Mouse (Mus musculus): ENCODE data around the gene Coro1c.
A peak's percentile ranks its signal among the peaks of the same experiment; 100 is the strongest.

Coro1c gene

DNA sequence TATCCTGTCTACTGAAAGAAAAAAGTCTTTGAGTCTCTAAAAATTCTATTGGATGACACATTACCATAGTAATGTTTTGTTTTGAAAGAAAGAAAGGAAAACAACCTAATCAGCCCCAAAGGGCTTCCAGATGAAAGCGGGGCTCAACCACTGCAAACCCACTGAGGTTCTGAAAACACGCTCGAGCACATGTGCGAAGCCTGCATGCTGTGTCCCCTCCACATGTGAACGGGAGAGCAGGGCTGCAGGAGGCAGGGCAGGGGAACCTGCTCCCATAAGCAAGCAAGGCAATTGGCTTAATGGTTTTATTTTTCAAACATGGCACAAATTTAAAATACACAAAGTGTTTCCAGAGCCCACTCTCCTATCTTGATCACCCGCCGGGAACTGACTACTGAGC lies 51.9 kb downstream of the Coro1c start:
- DNase-seq (ENCODE audit: low read depth, low spot score), result no peak

DNA sequence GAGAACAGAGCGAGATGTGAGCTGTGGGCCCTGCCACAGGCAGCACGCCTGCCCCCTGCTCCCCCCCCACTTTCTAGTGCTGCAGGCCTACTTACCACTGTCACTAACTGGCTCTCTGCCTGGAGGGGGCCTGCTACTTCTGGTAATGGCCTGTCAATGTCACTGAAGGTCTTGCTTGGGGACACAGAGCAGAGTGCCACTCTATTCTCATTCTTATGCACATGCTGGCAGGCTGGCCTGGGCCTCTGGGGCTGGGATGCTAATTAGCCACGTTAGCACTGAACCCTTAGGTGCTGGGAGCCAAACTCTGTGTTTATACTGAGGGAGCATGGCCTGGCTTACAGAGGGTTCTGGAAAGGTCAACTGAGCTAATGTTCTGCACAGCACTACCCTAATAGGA lies 52.9 kb downstream of the Coro1c start:
- no peak for DNase-seq (ENCODE audit: low read depth, low spot score)

DNA sequence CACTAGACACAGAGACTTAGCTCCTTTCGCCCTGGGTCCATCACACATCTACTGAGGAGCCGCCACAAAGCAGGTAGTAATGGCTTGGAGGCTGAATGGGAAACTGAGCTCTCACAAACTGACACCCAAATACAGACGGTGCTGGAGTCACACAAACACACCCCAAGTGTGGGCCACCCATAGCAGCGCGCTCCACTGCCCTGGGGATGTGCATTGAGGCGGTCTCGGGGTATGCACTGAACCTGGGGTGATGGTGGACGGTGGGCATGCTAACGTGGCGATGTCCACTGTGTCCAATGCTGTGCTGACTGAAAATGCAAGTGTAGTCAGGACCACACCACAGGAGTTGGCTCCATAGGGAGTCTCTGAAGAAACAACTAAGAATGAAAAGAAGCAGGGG lies 53.4 kb downstream of the Coro1c start:
- DNase-seq (ENCODE audit: low read depth, low spot score), result no peak

DNA sequence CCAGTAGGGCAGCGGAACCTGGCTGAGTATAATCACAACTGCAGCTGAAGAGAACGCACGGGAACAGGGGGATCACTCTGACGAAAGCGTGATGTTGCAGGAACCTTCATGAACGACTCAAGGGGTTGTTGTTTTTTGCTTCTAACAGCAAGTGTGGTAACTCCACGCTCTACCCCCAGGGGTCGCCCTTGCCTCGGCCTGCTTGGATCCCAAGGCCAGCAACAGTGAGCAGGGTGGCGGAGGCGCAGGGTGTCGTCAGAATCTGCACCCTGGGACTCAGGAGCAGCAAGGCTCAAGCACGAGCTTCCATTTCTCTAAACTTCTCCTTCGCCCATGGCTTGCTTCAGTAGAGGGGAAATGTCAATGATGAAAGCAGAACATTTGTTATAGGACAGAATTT lies 54.1 kb downstream of the Coro1c start:
- peak; percentile 71 for DNase-seq (ENCODE audit: low read depth, low spot score)

DNA sequence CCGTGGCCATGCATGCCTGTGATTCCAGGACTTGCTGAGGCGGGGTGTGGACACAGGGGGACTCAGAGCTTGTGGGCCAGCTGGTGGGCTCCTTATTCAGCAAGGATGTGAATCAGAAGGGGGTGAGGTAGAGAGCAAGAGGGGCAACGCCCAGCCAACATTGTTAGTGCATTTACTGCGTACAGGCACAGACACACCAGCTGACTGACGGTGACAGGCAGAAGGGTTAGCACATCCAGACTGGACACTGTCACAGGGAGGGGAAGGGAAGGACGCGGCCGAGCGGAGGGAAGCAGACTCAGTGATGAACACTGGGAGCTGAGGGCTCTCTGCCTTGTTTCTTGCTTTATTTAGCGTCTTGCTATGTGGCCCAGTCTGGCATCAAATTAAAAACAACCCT lies 55.0 kb downstream of the Coro1c start:
- DNase-seq (ENCODE audit: low read depth, low spot score), result no peak

DNA sequence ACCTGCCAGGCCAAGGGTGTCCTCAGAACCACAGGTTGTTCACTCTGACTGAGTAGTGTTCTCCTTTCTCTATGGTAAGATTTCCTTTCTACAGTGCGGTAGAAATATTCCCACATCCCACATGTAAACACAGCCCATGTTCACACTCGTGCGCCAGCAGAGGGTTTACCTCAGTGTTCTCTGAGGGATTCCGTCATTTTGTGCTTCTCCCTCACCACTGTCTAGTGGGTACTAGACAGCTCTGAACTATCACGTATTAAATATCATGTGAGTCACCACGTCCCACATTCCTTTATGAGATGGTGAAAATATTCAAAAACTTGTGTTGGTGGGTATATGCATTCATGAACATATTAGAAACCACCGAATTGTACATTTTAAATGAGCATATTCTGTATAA lies 56.1 kb downstream of the Coro1c start:
- DNase-seq (ENCODE audit: low read depth, low spot score), result no peak

DNA sequence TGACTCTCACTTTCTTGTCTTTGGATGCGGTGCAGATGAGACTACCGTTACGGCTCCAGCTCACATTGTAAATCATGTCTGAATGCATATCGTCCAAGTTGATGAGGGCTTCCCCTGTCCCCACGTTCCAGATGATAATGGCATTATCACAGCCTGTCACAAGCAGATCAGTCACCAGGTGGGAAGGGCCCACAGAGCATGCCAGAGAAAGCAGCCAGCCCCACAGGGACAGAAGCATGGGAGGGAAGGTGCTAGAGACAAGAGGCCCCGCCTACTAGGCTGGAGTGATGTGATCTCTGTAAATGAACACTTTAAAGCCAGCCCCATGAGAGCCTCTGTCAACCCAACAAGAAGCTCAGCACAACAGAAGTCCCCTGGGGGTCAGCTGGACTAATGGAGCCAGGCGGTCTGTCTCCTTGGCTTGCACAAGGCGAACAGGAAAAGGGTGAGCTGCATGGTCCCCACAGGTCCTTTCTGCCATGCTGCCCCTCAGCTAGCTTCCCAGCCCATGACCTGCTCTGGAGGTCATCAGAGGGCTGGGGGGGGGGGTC lies 57.8 kb downstream of the Coro1c start:
- no peak for DNase-seq (ENCODE audit: low read depth, low spot score)

DNA sequence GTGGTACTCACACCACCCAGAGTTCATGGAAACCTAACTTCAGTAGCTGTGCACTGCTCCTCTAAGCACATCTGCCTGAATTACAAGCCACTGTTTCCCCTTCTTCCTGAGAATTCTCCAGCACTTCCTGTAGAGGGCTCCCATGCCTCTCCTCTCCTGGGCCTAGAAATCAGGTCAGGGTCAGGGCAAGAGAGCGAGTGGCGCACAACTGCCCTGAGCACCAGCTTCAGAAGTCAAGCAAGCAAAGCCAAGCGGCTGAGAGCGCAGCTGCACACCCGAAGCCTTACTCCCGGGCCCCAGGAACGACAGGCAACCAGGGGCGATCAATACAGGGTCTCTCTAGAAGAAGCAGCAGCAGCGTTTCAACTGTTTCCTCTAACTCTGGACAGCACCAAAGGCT lies 60.9 kb downstream of the Coro1c start:
- no peak for DNase-seq (ENCODE audit: low read depth, low spot score)

DNA sequence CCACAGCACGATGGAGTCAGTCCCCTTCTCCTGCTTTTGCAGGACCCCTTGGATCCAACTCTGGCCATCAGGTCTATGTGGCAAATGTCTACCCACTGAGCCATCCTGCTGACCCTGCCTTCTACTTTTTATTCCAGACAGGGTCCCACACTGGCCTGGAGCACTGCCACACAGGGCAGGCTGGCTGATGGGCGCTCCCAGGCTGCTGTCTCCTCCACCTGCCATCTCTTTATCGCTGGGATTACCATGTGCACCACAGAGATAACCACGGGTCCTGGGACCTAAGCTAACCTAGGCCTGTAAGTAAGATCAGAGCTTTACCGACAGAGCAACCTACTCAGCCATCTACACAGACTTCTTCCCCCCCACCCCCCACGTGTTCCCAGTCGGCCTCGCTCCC lies 61.9 kb downstream of the Coro1c start:
- no peak for DNase-seq (ENCODE audit: low read depth, low spot score)

DNA sequence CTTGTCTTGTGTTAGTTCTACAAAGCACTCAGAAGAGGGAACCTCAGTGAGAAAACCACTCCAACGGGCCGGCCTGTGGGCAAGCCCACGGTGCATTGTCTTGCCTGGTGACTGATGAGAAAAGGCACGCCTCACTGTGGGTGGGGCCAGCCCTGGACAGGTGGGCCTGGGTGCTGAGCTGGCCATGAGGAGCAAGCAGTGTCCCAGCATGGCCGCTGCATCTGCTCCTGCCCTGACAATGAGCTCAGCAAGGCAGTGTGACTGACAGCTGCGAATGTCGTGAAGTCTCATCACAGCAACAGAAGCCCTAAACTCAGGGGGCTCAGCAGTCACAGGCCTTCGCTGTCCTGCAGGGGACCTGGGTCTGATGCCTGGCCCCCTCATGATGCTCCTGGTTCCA lies 62.9 kb downstream of the Coro1c start:
- no peak for DNase-seq (ENCODE audit: low read depth, low spot score)

DNA sequence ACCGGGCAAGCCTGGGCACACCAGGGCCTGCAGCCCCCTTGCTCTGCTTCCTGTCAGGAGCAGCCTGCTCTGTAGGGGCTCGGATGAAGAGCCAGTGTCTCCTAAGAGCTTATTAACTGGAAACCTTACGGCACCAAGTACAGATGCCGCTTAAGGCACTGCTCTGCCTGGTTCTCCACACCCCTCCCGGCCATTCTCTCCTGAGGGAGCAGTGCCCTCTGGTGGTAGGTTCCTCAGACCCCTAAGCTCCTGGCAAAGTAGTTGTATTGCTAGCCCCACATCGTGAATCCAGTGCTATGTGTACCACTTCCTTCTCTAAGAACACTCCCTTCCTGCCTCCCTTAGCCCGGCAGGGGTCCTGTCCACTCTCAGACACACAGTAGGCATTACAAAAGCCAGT lies 63.8 kb downstream of the Coro1c start:
- DNase-seq (ENCODE audit: low read depth, low spot score), result peak; percentile 73

DNA sequence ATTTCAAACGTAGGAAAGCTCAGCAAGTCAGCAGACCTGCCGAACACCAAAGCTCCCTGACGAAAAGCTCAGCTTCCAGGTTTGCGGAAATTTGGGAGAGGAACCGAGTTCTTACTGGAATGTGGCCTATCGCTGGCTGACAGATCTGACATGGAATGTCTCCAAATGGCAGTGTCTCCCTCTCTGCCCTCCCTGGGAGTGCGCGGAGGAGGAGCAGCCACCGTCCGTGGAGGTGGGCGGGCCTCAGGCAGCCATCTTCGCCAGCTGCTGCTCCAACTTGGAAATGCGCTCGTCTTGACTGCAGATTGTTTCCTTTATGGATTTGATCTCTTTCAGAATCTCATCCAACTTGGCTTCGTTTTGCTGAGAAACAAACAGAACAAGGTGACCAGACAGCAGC lies 64.5 kb downstream of the Coro1c start:
- DNase-seq (ENCODE audit: low read depth, low spot score), result no peak

DNA sequence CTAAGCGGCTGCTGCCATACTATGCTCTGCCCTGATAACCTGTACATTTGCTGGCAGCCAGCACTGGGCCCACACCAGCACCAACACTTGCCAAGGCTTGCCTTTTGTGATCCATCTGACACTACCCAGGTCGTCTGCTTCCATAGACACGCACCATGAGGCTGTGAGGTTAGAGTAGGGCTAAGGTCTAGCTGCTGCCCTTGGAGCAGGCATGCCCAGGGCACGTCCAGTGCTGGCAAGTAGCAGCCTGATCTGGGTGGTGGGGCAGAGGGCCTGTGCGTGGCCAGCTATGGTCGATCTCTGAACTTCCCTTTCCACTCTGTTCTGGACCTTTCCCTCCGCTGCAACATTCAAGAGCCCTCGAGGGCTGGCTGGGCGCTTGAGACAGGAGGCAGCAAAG lies 65.7 kb downstream of the Coro1c start:
- no peak for DNase-seq (ENCODE audit: low read depth, low spot score)

DNA sequence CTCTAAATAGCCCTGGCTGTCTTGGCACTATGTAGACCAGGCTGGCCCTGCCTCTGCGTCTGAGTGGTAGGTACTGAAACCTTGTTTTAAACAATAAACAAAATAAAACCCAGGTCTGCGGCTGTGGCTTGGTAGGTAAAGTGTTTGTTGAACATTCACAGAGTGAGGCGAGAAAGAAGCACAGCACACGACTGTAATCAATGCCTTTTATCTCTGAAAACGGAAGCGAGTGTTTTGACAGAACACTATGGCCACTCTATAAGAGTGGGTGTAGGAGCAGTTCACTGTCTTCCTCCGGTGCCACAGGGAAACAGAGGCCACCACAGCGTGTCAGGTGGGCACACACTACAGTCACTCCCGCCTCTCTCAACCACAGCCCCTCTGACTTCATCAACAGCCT lies 66.3 kb downstream of the Coro1c start:
- no peak for DNase-seq (ENCODE audit: low read depth, low spot score)

DNA sequence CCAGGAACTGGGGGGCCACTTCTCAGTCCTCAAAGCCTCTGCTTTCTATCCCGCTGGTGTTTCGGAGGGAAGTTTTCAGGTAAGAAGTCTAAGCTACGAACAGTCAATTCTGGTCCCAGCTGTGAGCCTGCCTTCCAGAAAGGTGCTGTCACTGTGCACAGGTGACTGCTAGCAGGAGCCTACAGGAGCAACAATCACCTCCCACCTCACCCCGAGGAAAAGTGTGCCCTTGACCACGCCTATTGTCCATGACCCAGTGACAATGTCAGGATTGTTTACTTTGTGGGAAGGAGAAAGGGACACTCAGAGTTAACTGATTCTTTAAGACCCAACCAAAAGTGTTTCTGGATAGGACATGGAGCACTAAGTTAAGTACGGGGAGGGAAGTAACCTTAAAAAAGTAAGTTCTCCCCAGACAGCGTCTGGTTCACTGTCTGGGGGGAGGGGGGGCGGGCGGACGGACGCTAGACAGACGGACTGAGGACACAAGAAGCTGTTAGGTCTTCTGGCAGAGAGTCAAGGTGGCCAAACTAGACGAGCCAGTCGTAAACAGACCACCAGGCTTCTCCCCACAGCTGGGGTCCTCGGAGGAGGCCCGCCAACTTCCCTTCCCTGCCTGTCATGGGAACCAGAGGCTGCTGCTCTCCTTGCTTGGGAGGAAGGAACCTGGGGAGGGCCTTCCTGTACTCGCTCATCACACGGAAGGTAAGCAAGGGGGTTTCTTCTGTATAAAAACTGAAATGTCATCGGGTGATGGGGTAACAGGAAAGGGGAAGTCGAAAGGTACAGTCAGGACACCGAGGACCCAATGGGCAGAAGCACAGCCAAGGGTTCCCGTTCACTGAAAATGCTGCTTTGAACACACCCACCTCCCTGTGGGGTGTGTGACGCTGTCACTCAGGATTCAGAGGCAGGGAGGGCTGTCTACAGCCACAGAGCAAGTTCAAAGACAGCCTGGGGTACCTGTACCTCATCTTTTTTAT lies 67.0 kb downstream of the Coro1c start:
- no peak for DNase-seq (ENCODE audit: low read depth, low spot score)

DNA sequence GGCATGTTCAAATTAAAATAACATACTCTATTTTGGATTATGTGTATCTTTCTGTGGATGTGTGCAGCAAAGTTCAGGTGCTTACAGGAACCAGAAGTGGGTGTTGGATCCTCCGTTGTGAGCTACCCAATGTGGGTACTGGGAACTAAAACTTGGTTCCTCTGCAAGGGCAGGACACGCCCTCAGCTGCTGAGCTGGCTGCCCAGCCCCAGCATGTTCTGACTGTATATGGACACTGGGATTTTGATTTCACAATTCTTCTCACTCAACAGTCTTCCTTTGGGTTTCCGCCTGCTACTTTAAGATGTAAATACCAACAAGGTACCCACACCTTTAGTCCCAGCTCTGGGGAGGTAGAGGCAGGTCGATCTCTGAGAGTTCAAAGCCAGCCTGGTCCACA lies 68.1 kb downstream of the Coro1c start:
- no peak for DNase-seq (ENCODE audit: low read depth, low spot score)

DNA sequence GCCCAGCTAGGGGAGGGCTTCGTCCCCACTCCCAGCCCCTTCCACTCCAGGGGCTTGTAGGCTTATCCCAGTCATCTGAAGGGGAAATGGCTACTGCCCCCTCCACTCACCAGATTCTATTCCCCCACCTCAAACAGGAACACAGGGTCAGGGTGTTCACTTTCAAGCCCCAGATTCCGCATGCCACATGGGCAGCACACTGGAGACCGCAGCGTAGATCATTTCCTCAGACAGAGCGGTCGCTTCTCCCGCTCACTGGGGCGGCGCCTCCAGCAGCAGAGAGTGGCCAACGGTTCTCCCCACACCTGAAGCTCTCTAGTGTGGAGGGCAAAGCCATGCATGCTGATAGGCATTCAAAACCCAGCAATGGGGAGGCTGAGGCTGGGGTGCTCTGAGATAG lies 71.6 kb downstream of the Coro1c start:
- no peak for DNase-seq (ENCODE audit: low read depth, low spot score)

DNA sequence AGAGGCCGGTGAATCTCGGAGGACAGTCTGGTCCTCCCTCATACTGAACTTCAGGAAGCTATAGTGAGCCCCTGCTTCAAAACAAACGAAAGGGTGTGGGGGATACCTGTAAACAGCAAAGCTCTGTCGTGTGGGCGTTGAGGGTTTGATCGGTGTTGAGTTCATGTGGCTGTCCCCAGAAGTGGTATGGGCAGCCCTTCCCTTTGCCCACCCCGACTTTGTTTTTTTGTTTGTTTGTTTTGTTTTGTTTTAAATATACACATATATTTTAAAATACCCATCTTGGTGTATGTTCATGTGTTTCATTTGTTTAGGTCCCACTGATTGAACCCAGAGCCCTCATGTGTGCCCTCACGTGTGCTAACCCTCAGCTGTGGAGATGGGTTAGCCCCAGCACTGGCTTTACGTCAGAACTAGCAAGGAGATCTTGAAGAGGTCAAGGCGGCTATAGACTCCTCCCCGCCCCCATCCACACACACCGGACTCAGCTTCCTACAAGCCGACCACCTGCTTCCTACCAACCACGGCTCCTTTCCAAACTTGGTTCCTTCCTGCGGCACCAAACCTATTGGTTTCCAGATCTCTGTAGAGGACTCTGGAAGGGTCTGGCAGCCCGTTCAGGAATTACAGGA lies 75.1 kb downstream of the Coro1c start:
- DNase-seq (ENCODE audit: low read depth, low spot score), result no peak

DNA sequence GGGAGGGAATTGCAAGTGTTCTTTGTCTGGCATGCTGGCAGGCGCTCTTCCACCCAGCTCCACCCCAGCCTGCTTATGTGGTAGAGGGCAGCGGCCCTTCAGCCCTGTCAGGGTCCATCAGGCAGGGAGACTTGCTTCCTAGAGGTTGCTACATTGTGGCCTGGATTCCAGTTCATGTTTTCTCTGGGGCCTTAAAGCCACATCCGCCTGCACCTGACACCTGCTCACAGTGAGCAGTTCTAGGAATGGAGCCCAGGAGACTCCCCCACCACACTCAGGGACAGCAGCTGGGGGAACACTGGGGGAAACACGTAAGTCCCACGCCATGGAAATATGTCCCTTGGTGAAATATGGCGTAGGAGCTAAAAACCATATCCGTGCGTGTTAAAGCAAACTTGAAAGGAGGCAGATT lies 76.1 kb downstream of the Coro1c start, which contains the start of gene Selplg:
Gene Selplg, minus strand, starts transcription at position 155 of the 412 bp plus-strand sequence.
- DNase-seq (ENCODE audit: low read depth, low spot score), result peak; percentile 88

DNA sequence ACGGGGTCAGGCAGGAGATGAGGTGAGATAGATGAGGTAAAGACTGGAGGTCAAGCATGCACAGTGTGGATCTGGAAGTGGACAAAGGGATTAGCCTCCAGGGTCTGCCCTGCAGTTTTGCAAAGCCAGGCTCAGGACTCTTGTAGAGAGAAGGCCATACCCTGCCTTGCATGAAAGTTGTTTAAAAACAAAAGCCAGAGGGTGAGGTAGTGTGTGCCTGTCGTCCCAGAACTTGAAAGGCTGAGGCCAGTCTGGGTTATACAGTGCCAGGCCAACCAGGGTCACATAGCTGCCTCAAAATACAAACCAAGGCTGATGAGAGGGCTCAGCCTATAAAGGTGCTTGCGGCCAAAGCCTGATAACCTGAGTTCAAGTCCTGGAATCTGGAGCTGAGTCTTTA lies 76.8 kb downstream of the Coro1c start:
- no peak for DNase-seq (ENCODE audit: low read depth, low spot score)

DNA sequence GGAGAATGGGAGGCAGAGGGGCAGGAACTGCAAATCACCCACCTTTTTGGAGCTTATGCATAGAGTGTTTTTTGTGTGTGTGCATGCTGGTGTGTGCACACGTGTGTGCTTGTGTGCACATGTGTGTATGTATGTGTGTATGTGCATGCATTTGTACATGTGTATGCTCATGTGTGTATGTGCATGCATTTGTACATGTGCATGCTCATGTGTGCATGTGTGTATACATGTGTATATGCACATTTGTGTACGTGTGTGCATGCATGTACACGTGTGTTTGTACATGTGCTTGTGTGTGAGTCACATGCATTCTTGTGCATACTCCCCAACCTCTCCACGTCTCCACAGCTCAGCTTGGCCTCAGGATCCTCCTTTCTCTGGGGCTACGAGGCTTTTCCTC lies 77.8 kb downstream of the Coro1c start:
- DNase-seq (ENCODE audit: low read depth, low spot score), result no peak

DNA sequence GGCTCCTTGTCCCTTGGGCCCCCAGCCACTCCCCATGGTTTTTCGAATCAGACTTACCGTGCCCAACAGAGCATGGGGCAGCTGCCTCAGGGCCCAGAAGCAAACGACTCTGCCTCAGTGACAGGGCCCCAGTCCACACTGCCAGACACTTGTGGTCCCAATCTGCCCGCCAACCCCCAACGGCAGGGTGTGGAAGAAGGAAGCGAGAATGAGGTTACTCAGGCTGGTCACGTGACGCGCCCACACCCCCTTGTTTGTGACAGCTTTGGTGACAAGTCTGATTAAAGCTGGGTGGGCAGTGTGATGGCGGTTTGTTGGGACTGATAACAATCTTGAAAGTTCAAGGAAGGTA lies 78.3 kb downstream of the Coro1c start:
- peak; percentile 90 for DNase-seq (ENCODE audit: low read depth, low spot score)
